Mouse (Mus musculus) small intestine, adult 10 weeks (tissue): ENCODE results near the gene S100a7a. TPM values are rescaled to one million over a fixed set of nuclear protein-coding genes. Genes with fewer than 3 reads are reported as not detected.

ENCODE experiments used
- polyA plus RNA-seq: library from polyadenylated mRNA; stranded (reverse); fragments of 350-450 nt; fragmentation: Illumina TruSeq; extraction: RNeasy Lipid Tissue Mini Kit (QIAGEN cat#74804); gene quantifications from one replicate; pipeline ENCODE4 v1.2.3, GENCODE M21; 2014; ENCODE audit warnings: low replicate concordance

The S100a7a gene
- not detected for polyA plus RNA-seq

DNA sequence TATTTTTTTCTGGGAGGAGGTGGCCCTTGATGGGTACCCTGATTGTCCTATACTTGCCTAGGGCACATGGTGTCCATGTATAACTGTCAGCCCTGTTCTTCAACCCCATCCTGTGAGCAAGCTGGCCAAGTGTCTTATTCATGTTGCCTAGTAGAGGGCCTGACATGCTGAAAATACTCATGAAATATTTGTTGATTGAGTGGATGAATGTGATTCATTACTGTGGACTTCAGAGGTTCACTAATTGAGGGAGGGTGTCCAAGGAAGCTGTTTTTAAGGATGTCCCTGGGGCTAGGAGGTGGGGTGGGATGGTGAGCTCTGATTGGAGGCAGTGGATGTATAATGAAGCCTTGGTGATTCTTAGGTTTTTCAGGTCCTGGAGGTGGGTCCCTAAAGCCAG is at the start of gene S100a7a:
Gene S100a7a, plus strand, starts transcription at position 301 of the 400 bp plus-strand sequence.

DNA sequence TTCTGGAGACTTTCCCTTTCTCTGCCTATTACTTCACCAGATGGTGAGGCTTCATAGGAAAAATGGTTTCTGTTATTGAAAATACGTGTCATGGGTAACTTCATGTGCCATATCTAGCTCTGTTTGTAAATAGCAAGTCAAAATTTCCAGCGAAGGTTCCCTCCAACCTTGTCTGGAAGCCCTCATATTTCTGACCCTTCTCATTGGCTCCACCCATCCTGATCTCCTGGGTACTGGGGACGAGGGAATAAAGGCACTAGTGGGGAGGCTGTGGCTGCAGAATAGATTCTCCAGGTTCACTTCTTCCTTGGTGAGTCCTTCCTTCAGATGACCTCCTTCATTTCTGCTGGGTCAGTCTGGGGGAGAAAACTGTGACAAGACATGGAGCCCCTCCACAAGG is 45.6 kb upstream of the S100a7a start, which contains the start of gene S100a5:
Gene S100a5, plus strand, starts transcription at position 301 of the 400 bp plus-strand sequence.

DNA sequence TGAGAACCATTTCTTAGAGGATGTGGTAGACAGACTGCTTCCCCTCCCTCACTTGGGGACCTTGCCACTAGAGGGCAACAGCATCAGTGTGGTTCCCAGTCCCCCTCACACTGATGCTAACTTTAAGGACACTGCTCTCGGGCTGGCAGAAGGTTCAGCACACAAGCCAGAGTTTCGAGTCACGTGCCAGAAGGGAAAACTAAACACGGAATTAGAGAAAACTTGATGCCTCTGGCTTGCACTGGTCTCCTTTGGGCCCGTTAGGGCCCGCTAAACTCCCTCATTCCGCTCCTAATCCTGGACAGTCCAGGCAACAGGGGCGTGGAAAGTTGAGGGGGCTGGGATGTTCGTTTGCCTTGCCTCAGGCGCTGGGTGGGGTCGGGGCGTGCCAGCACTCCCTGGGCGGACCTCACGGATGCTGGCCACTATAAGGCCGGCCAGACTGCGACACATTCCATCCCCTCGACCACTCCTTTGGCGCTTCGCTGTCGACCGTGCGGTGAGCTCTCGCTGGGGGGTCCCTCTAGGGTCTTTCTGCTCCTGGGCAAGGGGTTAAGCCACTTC is 41.0 kb upstream of the S100a7a start, which contains the start of gene S100a6:
Gene S100a6, plus strand, starts transcription at position 155 of the 564 bp plus-strand sequence.

DNA sequence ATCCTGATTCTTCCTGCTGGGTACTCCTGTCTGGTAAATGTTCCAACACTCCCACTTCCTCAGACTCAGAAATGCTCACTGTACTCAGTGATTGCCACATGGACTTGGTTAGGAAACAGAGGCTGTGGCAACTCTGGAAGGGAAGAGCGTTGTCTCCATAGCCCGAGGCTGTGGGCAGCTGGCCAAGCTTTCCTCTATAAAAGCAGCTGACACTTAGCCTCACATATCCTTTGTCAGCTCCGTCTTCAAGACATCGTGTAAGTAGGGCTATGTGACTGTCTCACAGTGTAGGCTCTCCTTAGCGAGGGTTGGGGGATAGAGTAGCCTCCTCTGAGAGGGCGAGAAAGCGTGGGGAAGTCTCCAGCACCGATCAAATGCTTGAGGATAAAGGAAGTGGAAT is 15.0 kb downstream of the S100a7a start, which contains the start of gene S100a8:
Gene S100a8, plus strand, starts transcription at position 133 of the 400 bp plus-strand sequence.

DNA sequence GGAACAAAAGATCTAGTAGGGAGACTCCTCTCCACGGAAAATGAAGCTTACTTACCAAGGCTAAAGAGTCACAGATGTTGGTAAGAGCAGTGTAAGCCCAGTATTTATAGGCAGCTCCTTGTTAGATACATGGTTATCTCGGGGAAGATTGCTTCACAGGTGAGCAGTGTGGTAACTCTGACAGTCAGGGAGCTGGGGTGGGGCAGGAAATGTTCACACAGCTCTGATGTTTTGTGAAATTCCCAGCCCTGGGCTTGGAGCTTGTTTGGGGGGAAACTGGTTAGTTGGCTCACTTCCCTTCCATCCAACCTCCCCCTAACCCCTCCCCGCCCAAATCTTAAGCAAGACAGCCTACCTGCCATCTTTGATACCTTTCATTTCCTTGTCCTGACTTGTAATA is 41.8 kb downstream of the S100a7a start, which contains the start of gene S100a9:
Gene S100a9, minus strand, starts transcription at position 109 of the 400 bp plus-strand sequence.

Other genes starting within 250 kb of the S100a7a start
- gene Ints3, start 220.4 kb upstream of the S100a7a start, polyA plus RNA-seq, result 8.9 TPM
- gene Npr1, start 188.2 kb upstream of the S100a7a start, polyA plus RNA-seq, result 1.4 TPM
- 30.4 TPM for gene Ilf2, start 177.9 kb upstream of the S100a7a start, polyA plus RNA-seq
- 32.7 TPM for gene Snapin, start 163.0 kb upstream of the S100a7a start, polyA plus RNA-seq
- gene Chtop, start 144.5 kb upstream of the S100a7a start, polyA plus RNA-seq, result 112 TPM
- 27.6 TPM for gene S100a1, start 139.6 kb upstream of the S100a7a start, polyA plus RNA-seq
- gene S100a13, start 139.6 kb upstream of the S100a7a start, polyA plus RNA-seq, result 2.8 TPM
- not detected for gene S100a14, start 127.2 kb upstream of the S100a7a start, polyA plus RNA-seq
- 9.7 TPM for gene S100a16, start 116.8 kb upstream of the S100a7a start, polyA plus RNA-seq
- not detected for gene S100a3, start 93.4 kb upstream of the S100a7a start, polyA plus RNA-seq
- gene S100a2, start 63.8 kb upstream of the S100a7a start, polyA plus RNA-seq, result not detected
- gene Gm42674, start 52.1 kb upstream of the S100a7a start, polyA plus RNA-seq, result not detected
- not detected for gene S100a4, start 50.2 kb upstream of the S100a7a start, polyA plus RNA-seq
- not detected for gene S100a5, start 45.5 kb upstream of the S100a7a start, polyA plus RNA-seq
- 8.6 TPM for gene S100a6, start 41.1 kb upstream of the S100a7a start, polyA plus RNA-seq
- not detected for gene S100a8, start 15.0 kb downstream of the S100a7a start, polyA plus RNA-seq
- not detected for gene S100a9, start 41.7 kb downstream of the S100a7a start, polyA plus RNA-seq
- not detected for gene Pglyrp4, start 72.9 kb downstream of the S100a7a start, polyA plus RNA-seq
- gene Gm5849, start 123.9 kb downstream of the S100a7a start, polyA plus RNA-seq, result not detected